Mouse (Mus musculus) lung, postnatal 0 days (tissue): ENCODE data around the gene Nrxn1. TPM values are rescaled to one million over a fixed set of nuclear protein-coding genes. Genes with fewer than 3 reads are reported as not detected.

Source experiments
- ATAC-seq: fragments of 200-750 bp; cut with Nextera tagmentation; 2 replicates; pipeline ENCODE4 v1.8.0; 2017; ENCODE audit warnings: moderate library complexity
- DNase-seq: peaks from one replicate; pipeline ENCODE4 v3.0.0-alpha.2; 2016; ENCODE audit warnings: low spot score
- H3K27ac ChIP-seq: fragments of 300-500 bp; sonication (generic); 2 replicates; pipeline ENCODE4 v1.5.1; 2014; ENCODE audit warnings: antibody characterized with exemption, mild to moderate bottlenecking, low read length, mixed read lengths
- H3K27me3 ChIP-seq: fragments of 300-500 bp; sonication (generic); replicated peaks from 2 replicates; pipeline ENCODE4 v1.6.1; 2014; ENCODE audit warnings: low read length, mixed read lengths; ENCODE audit not compliant: insufficient read depth
- H3K36me3 ChIP-seq: fragments of 300-500 bp; sonication (generic); 2 replicates; pipeline ENCODE4 v1.6.1; 2014; ENCODE audit warnings: low read length, mixed read lengths; ENCODE audit not compliant: insufficient read depth
- H3K4me1 ChIP-seq: fragments of 300-500 bp; sonication (generic); 2 replicates; pipeline ENCODE4 v1.6.1; 2014; ENCODE audit warnings: antibody characterized with exemption, low read depth, low read length, mixed read lengths; ENCODE audit not compliant: insufficient read depth
- H3K4me2 ChIP-seq: fragments of 300-500 bp; sonication (generic); replicated peaks from 2 replicates; pipeline ENCODE4 v1.6.1; 2014; ENCODE audit warnings: low read depth, mild to moderate bottlenecking, low read length, moderate library complexity, mixed read lengths
- H3K4me3 ChIP-seq: fragments of 300-500 bp; sonication (generic); 2 replicates; pipeline ENCODE4 v1.5.1; 2014; ENCODE audit warnings: low read depth, low read length
- H3K9ac ChIP-seq: fragments of 300-500 bp; sonication (generic); replicated peaks from 2 replicates; pipeline ENCODE4 v1.6.1; 2014; ENCODE audit warnings: low read depth, mild to moderate bottlenecking
- H3K9me3 ChIP-seq: fragments of 300-500 bp; sonication (generic); 2 replicates; pipeline ENCODE4 v1.6.1; 2016; ENCODE audit warnings: low read length, mixed read lengths
- CTCF ChIP-seq: IDR thresholded peaks from 2 replicates; pipeline ENCODE4 v1.5.1; 2016; ENCODE audit warnings: antibody characterized with exemption, mild to moderate bottlenecking
- EP300 ChIP-seq: IDR thresholded peaks from 2 replicates; pipeline ENCODE4 v1.6.1; 2016; ENCODE audit warnings: antibody characterized with exemption, mild to moderate bottlenecking, control low read depth
- WGBS: fragments of 180-500 bp; shearing (Covaris S2); extraction: QIAGEN DNeasy Blood & Tissue Kit; methylation state at CpG from one replicate; pipeline ENCODE4 v1.1.7; 2014; 5-methylcytosine and 5-hydroxymethylcytosine counted together
- polyA plus RNA-seq: library from polyadenylated mRNA; unstranded; fragments of >200 nt; fragmentation: Nextera tagmentation; extraction: Ambion mirVana; gene quantifications from 2 replicates; pipeline ENCODE4 v1.2.1, GENCODE M21; 2015

Gene Nrxn1
- polyA plus RNA-seq, 1 experiment from 2014 or later = 1.3 TPM

DNA sequence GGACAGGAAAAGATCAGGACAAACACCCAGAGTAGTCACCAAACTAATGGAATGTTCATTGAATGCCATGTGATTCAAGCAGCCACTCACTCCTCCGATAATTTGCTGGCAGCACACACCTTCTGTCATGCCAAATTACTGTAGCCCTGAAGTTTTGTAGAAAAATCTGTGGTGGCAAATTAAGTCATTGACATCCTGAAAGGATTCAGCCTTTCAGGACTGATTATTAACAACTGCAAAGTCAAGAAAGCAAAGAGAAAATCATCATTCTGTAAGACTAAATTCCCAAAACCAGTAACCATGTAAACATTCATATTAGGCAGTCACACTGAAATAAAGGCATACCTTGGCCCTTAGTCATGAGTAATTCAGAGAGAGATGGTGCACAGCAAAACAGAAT is 662.7 kb downstream of the Nrxn1 start:
- H3K27me3 ChIP-seq = no peaks in the 10 kb centered on the region
- DNase-seq = no peak
- no peaks in the 10 kb centered on the region for H3K9me3 ChIP-seq
- H3K9ac ChIP-seq = no peak overlapping the region
- TF ChIP-seq EP300 = no peak
- no peak for TF ChIP-seq CTCF
- ATAC-seq = no peak
- H3K4me1 ChIP-seq = no peaks in the 10 kb centered on the region
- H3K27ac ChIP-seq = no peak overlapping the region
- H3K4me2 ChIP-seq = no peak overlapping the region
- H3K36me3 ChIP-seq = no peaks in the 10 kb centered on the region
- 92% methylated on average over 1 of the region's 1 CpGs for WGBS
- H3K4me3 ChIP-seq = no peak overlapping the region

DNA sequence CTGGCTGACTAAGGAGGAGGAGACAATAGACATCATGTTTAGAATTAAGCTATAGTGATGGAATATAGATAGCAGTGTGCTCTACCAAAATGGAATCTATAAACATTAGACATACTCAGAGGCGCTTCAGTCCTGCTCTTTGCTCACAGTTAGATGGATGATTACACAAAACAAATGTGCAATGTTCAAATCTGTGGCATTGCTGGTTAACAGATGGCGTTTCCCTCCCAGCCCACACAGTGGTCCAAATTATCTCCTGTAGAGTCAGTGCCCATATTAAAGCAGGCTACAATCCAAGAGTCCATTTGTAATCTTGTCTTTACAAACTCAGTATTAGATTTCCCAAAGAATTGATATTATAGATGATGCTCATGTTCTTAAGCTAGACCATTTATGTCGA is 666.9 kb downstream of the Nrxn1 start:
- Histone ChIP-seq H3K9ac (no peak overlapping the region), H3K4me1 (no peaks in the 10 kb centered on the region), H3K36me3 (no peaks in the 10 kb centered on the region), H3K27ac (no peak overlapping the region), H3K9me3 (no peaks in the 10 kb centered on the region), H3K27me3 (no peaks in the 10 kb centered on the region), H3K4me2 (no peak overlapping the region), H3K4me3 (no peak overlapping the region)
- DNase-seq (no peak), ATAC-seq (no peak)
- TF ChIP-seq CTCF (no peak), EP300 (no peak)
- WGBS = 79% methylated on average over 3 of the region's 3 CpGs

DNA sequence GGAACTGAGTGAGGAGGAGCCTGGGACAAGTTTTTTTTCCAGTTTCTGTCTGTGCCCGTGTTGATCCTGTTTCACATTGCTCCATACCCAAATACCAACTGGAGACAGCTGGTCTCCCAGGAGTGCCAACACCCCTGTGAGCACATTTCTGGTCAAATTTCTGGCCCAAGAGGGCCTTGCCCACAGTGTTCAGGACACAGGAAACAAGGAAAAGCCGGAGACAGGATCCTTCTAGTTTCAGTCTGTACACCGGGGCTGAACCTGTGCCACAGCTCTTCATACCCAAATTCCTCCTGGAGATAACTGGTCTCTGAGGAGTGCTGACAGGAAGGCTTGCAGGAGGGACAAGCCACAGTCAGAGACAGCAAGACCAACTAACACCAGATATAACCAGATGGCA is 670.3 kb downstream of the Nrxn1 start:
- H3K9ac ChIP-seq = no peak overlapping the region
- H3K27ac ChIP-seq = no peak overlapping the region
- DNase-seq = no peak
- H3K27me3 ChIP-seq = no peaks in the 10 kb centered on the region
- no peaks in the 10 kb centered on the region for H3K36me3 ChIP-seq
- ATAC-seq = no peak
- H3K9me3 ChIP-seq = no peaks in the 10 kb centered on the region
- H3K4me2 ChIP-seq = no peak overlapping the region
- no peak overlapping the region for H3K4me3 ChIP-seq
- 81% methylated on average over 3 of the region's 3 CpGs for WGBS
- H3K4me1 ChIP-seq = no peaks in the 10 kb centered on the region
- TF ChIP-seq EP300 (no peak), CTCF (no peak)

DNA sequence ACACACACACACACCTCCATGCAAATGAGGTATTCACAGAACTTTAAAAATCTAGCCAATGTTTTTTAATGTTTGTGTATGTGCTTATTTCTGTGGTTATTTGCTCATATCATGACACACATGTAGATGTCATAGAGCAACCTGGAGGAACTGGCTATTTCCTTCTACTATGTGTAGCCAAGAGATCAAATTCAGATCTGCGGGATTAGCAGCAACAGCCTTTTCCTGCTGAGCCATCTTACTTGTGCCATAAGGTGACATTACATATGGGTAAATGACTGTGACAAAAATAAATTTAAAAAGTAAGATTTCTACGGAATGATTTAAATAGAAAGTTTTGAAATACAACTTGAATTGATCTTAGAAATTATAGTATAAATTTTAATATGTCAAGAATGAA is 672.1 kb downstream of the Nrxn1 start:
- H3K36me3 ChIP-seq = no peaks in the 10 kb centered on the region
- DNase-seq (no peak), ATAC-seq (no peak)
- TF ChIP-seq CTCF = no peak
- no peak for TF ChIP-seq EP300
- no peak overlapping the region for H3K9ac ChIP-seq
- no peaks in the 10 kb centered on the region for H3K4me1 ChIP-seq
- no peaks in the 10 kb centered on the region for H3K9me3 ChIP-seq
- no peak overlapping the region for H3K4me3 ChIP-seq
- no peaks in the 10 kb centered on the region for H3K27me3 ChIP-seq
- H3K4me2 ChIP-seq = no peak overlapping the region
- H3K27ac ChIP-seq = no peak overlapping the region
- WGBS = 86% methylated on average over 2 of the region's 2 CpGs

DNA sequence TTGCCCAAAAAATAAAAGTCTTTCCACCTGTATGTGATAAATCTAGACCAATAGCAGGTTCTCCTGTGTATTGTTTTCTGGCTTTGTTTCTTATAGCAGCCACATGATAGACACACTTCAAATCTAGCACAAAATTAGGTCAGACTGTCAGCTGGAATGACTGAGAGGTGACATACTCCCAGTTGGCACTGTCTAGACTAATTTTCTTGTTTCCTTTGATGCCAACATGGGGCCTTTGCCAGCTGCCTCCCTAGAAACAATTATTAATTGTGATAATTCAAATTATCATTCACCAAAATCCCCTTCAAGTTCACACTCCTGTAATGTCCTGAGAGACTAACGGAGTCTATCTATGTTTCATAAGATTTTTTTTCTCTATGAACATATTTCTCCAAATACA is 673.3 kb downstream of the Nrxn1 start:
- no peak overlapping the region for H3K4me3 ChIP-seq
- no peaks in the 10 kb centered on the region for H3K27me3 ChIP-seq
- H3K9ac ChIP-seq = no peak overlapping the region
- no peaks in the 10 kb centered on the region for H3K9me3 ChIP-seq
- no peak for TF ChIP-seq CTCF
- TF ChIP-seq EP300 = no peak
- no peak overlapping the region for H3K27ac ChIP-seq
- H3K4me1 ChIP-seq = no peaks in the 10 kb centered on the region
- 81% methylated on average over 1 of the region's 1 CpGs for WGBS
- no peak for DNase-seq
- H3K36me3 ChIP-seq = no peaks in the 10 kb centered on the region
- no peak for ATAC-seq
- H3K4me2 ChIP-seq = no peak overlapping the region

DNA sequence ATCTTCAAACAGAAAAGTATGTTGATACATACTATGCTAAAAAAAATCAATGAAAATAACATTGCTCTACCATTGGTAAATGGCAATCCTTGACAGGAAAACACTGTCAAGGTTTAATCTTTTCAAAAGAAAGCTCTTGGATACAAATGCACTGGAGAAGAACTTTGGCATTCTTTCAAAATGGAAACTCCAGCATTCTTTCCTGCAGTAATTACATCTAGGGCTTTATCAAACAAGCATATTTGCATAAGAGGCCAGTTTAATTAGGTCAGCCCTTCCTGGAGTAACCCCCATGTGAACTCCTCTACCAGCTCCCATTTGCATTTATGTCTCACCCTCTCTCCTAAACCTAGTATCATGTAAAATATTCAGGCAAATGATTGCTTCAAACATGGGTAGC is 696.5 kb downstream of the Nrxn1 start:
- H3K9ac ChIP-seq = no peak overlapping the region
- H3K4me1 ChIP-seq = no peaks in the 10 kb centered on the region
- H3K27me3 ChIP-seq = no peaks in the 10 kb centered on the region
- no peaks in the 10 kb centered on the region for H3K9me3 ChIP-seq
- no peak overlapping the region for H3K4me2 ChIP-seq
- no peak overlapping the region for H3K4me3 ChIP-seq
- no peak overlapping the region for H3K27ac ChIP-seq
- H3K36me3 ChIP-seq = no peaks in the 10 kb centered on the region
- no peak for TF ChIP-seq EP300
- no peak for TF ChIP-seq CTCF
- DNase-seq (no peak), ATAC-seq (no peak)

DNA sequence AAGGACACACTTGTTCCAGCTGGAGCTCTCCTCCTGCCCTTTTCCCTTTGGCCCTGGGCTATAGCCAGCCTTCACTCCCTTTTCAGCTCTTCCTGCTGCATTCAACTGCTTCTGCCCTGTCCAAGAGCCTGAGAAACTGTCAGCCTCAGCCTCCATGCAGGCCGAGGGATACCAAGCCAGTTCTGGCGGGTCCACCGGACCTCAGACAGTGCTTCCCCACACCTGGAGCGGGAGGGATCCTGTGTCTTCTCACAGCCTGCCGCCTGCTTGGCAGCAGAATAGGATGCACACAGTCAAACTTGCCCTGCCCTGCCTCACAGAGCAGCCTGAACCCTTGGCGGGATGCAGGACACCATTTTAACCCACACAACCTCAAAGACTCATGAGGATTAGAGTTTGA is 698.3 kb downstream of the Nrxn1 start:
- no peak for ATAC-seq
- TF ChIP-seq EP300 = no peak
- TF ChIP-seq CTCF = no peak
- H3K4me2 ChIP-seq = no peak overlapping the region
- no peak overlapping the region for H3K9ac ChIP-seq
- H3K27ac ChIP-seq = no peak overlapping the region
- 80% methylated on average over 6 of the region's 6 CpGs for WGBS
- H3K36me3 ChIP-seq = no peaks in the 10 kb centered on the region
- DNase-seq = no peak
- H3K9me3 ChIP-seq = no peaks in the 10 kb centered on the region
- no peak overlapping the region for H3K4me3 ChIP-seq
- no peaks in the 10 kb centered on the region for H3K4me1 ChIP-seq
- no peaks in the 10 kb centered on the region for H3K27me3 ChIP-seq
